Mouse (Mus musculus): ENCODE data around the gene Sipa1.

The Sipa1 gene

DNA sequence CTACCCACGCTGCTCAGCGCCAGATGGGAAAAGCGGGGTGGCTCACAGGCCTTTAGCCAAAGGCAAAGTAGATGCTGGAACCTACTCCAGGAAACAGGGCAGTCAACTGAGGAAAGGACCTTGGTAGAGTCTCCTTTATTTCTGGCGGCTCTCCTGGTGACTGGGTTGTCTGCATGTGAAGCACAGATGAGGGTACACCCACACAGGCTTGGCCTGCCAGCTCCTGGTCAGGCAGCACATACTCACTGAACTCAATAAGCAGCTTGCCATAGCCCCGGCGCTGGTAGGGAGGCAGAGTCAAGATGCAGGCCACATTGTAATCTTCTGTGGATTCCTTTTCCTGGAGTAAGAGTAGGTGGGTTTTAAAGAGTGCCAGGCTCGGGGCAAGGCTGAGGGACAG, 58.4 kb downstream of the Sipa1 start:
- peak in 1 of 2 experiments; percentile 34 for DNase-seq (ENCODE audit: low spot score in 2 of 2)

- no peak for DNase-seq (ENCODE audit: low spot score in 2 of 2)
Measured at GRCm38 (mm10) chr19:5603664-5604063, 59.8 kb downstream of the Sipa1 start.

GRCm38 (mm10) chr19:5601752-5602541, 61.6 kb downstream of the Sipa1 start, which contains the start of gene Rnaseh2c:
Rnaseh2c (plus strand) TSS chr19:5601873.
- DNase-seq (ENCODE audit: low spot score in 2 of 2), result peak; percentile 79 to 86

All from frontal cortex, postnatal 36 days (tissue).